Comparison of ENCODE assay signal across 41 mouse cellular contexts in the genomic region with DNA sequence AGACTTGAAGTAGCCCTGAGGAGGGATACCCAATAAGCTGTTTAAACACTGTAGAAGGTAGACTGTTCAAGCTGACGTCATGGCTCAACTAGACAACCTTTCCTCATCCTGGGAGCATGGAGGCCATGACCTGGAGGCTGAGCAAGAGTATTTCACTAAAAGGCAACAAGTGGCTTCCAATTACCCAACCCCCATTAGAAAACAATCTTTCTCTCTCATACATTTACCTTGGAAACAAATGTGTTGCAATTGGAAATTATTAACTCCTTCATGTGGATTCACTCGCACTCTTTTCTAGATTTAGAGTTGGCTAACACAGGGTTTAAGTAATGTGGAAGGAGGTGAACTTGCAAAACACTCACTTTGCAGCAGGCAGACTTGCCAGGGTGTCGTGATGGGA. TPM values are rescaled to one million over a fixed set of nuclear protein-coding genes. Genes with fewer than 3 reads are reported as not detected.
"Had no signal": no experiment of that assay in that cellular context is flagged by ENCODE, and none has a peak within 500 bp of the region (broad histone marks: within the 10 kb centered on the region; RNA-seq: fewer than 3 reads in every experiment).

No protein-coding gene starts in this region.

- H3K4me1 ChIP-seq: liver, embryonic 12.5 days; liver, embryonic 15.5 days had no signal

- H3K4me2 ChIP-seq: limb, embryonic 12.5 days; limb, embryonic 13.5 days; limb, embryonic 15.5 days; liver, embryonic 12.5 days; liver, embryonic 13.5 days; liver, embryonic 15.5 days; lung, embryonic 14.5 days; lung, embryonic 15.5 days; midbrain, embryonic 11.5 days; midbrain, embryonic 12.5 days; midbrain, embryonic 13.5 days; midbrain, embryonic 15.5 days; neural tube, embryonic 12.5 days had no signal

- H3K9ac ChIP-seq: limb, embryonic 12.5 days; limb, embryonic 13.5 days; limb, embryonic 15.5 days; liver, embryonic 12.5 days; liver, embryonic 13.5 days; liver, embryonic 14.5 days; liver, embryonic 15.5 days; lung, embryonic 14.5 days; lung, embryonic 15.5 days; midbrain, embryonic 12.5 days; midbrain, embryonic 13.5 days; midbrain, embryonic 15.5 days; neural tube, embryonic 12.5 days had no signal

- H3K4me3 ChIP-seq: left cerebral cortex, adult 2 months; limb, embryonic 10.5 days; limb, embryonic 12.5 days; limb, embryonic 13.5 days; limb, embryonic 15.5 days; liver, embryonic 12.5 days; liver, embryonic 13.5 days; liver, embryonic 15.5 days; lung, embryonic 15.5 days; megakaryocyte, embryonic 14.5 days; midbrain, embryonic 10.5 days; midbrain, embryonic 12.5 days; midbrain, embryonic 13.5 days; midbrain, embryonic 15.5 days; myocyte; neural tube, embryonic 12.5 days had no signal

- H3K36me3 ChIP-seq: limb, embryonic 10.5 days; limb, embryonic 12.5 days; limb, embryonic 13.5 days; limb, embryonic 15.5 days; liver, embryonic 12.5 days; liver, embryonic 13.5 days; liver, embryonic 15.5 days; lung, embryonic 15.5 days; midbrain, embryonic 10.5 days; midbrain, embryonic 12.5 days; midbrain, embryonic 13.5 days; midbrain, embryonic 15.5 days; neural tube, embryonic 12.5 days had no signal

- DNase-seq: left cerebral cortex, postnatal 4 days; liver, embryonic 13.5 days; lung, adult 18-20 months; lung, adult 2 months; lung, embryonic 14.5 days; lung, postnatal 10 days; lung, postnatal 14 days; lung, postnatal 36 days; lung, postnatal 4 days; midbrain, embryonic 14.5 days had no signal

- ATAC-seq: liver, embryonic 12.5 days; lung, postnatal 0 days; midbrain, embryonic 13.5 days; midbrain, embryonic 15.5 days; midbrain, embryonic 16.5 days had no signal

- H3K9me3 ChIP-seq: limb, embryonic 10.5 days; limb, embryonic 12.5 days; limb, embryonic 13.5 days; limb, embryonic 15.5 days; liver, embryonic 12.5 days; liver, embryonic 13.5 days; liver, embryonic 15.5 days; lung, embryonic 15.5 days; megakaryocyte, embryonic 14.5 days; midbrain, embryonic 10.5 days; midbrain, embryonic 12.5 days; midbrain, embryonic 13.5 days; midbrain, embryonic 15.5 days; neural tube, embryonic 12.5 days had no signal

- H3K27ac ChIP-seq: left cerebral cortex, adult 2 months; limb, embryonic 10.5 days; limb, embryonic 12.5 days; limb, embryonic 13.5 days; limb, embryonic 15.5 days; liver, embryonic 12.5 days; liver, embryonic 13.5 days; liver, embryonic 14.5 days; liver, embryonic 15.5 days; lung, embryonic 15.5 days; macrophage; midbrain, embryonic 10.5 days; midbrain, embryonic 12.5 days; midbrain, embryonic 13.5 days; midbrain, embryonic 15.5 days; neural tube, embryonic 12.5 days had no signal

RNA-seq across cellular contexts. Expression of a gene that starts 4.4 kb away (rescaled TPM):
- total RNA-seq: megakaryocyte progenitor cell, adult 5-6 weeks; megakaryocyte, adult 5-6 weeks; megakaryocyte-erythroid progenitor cell, adult 5-6 weeks; monocyte, adult 5-6 weeks had no signal
- polyA plus RNA-seq: liver, embryonic 12.5 days; lung, adult 2 months; lung, embryonic 14.5 days; lung, embryonic 16.5 days; lung, postnatal 0 days; macrophage; myocyte had no signal

RNA-seq across cellular contexts. Expression of a gene that starts 37.1 kb away (rescaled TPM):
- total RNA-seq: left cerebral cortex, adult 2 months; left cerebral cortex, postnatal 25 days; left cerebral cortex, postnatal 36 days; megakaryocyte progenitor cell, adult 5-6 weeks; megakaryocyte, adult 5-6 weeks; megakaryocyte-erythroid progenitor cell, adult 5-6 weeks; monocyte, adult 5-6 weeks had no signal
- polyA plus RNA-seq: limb, embryonic 10.5 days; limb, embryonic 11.5 days; limb, embryonic 12.5 days; limb, embryonic 13.5 days; limb, embryonic 14.5 days; limb, embryonic 15.5 days; liver, embryonic 12.5 days; liver, embryonic 13.5 days; liver, embryonic 14.5 days; liver, embryonic 15.5 days; liver, embryonic 16.5 days; lung, adult 2 months; lung, embryonic 14.5 days; lung, embryonic 15.5 days; lung, embryonic 16.5 days; lung, postnatal 0 days; macrophage; midbrain, embryonic 10.5 days; midbrain, embryonic 11.5 days; midbrain, embryonic 12.5 days; midbrain, embryonic 13.5 days; midbrain, embryonic 14.5 days; neural tube, embryonic 11.5 days; neural tube, embryonic 12.5 days had no signal
